ENCODE assay signal across 8 mouse cellular contexts in the genomic region with DNA sequence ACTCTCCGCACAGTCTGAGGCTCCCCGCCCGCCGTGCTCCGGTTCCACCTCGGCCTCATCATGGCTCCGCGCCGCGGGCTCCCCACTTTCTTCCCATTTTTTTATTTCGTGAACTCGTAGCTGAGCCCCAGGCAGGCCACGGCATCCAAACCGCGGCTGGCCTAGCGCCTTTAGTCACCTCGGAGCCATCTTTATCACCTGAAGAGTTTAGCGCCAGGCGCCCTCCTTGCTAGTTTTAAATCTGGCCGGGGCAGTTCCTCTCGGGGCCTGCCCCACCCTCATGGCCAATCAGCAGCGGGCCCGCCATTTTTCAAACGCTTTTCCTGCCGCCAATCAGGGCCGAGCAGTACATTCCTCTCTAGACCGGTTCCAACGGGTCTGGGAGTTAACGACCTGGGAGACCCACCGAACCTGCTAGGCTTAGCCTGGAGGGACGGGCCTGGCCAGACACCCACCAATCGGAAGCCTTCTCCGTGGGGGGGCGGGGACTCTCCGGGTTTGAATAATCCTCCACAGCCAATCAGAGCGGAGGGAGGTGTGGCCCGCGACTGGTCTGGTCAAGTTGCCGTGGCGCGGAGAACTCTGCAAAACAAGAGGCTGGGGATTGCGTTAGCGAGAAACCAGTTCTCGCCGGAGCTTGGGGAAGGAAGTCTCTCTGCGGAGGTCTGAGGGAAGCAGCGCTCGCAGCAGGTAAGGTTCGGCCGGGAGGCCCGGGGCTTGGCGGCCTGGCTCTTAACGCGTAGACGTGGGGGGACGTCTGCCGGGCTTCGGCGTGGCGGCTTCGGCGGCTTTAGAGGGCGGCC. TPM values are rescaled to one million over a fixed set of nuclear protein-coding genes. Genes with fewer than 3 reads are reported as not detected.
DNase-seq lines count a peak whose midpoint lies in the region; ATAC-seq and TF ChIP-seq lines count a peak whose summit lies in the region.

Gene Hmgb2, plus strand, starts transcription at position 592 of the 803 bp plus-strand sequence.

- peak within 1 kb of the TSS; percentile 92 for H3K4me3 ChIP-seq in E14TG2a.4 (replicated peaks; ENCODE audit: low read length)
- peak within 1 kb of the TSS; percentile 89 for H3K4me3 ChIP-seq in forebrain, embryonic 12.5 days (replicated peaks)
- H3K4me3 ChIP-seq in heart, postnatal 0 days (ENCODE audit: low read depth, low read length): peak within 1 kb of the TSS; percentile 89
- H3K4me3 ChIP-seq in liver, embryonic 16.5 days (ENCODE audit: low read depth, low read length): peak within 1 kb of the TSS; percentile 75
- H3K4me3 ChIP-seq in neural tube, embryonic 13.5 days: peak within 1 kb of the TSS; percentile 82
- H3K4me3 ChIP-seq in testis, adult 2 months (ENCODE audit: control insufficient read depth, low read depth, low read length): peak within 1 kb of the TSS; percentile 98

- ATAC-seq in forebrain, embryonic 12.5 days (ENCODE audit: low FRiP score): peak; percentile 100
- ATAC-seq in heart, postnatal 0 days (ENCODE audit: insufficient read depth, low read depth): peak; percentile 99
- peak; percentile 98 for ATAC-seq in liver, embryonic 16.5 days (ENCODE audit: low read depth)
- ATAC-seq in neural tube, embryonic 13.5 days (ENCODE audit: low read depth): peak; percentile 100

- peaks cover 67% of the 10 kb centered on the region for H3K36me3 ChIP-seq in E14TG2a.4 (ENCODE audit: insufficient read depth, low read length)
- H3K36me3 ChIP-seq in forebrain, embryonic 12.5 days (replicated peaks): peaks cover 20% of the 10 kb centered on the region
- peaks cover 18% of the 10 kb centered on the region for H3K36me3 ChIP-seq in heart, postnatal 0 days (replicated peaks; ENCODE audit: control insufficient read depth, insufficient read depth, low read length)
- peaks cover 21% of the 10 kb centered on the region for H3K36me3 ChIP-seq in liver, embryonic 16.5 days (ENCODE audit: control insufficient read depth, insufficient read depth)
- H3K36me3 ChIP-seq in neural tube, embryonic 13.5 days: 0 out of 2 replicates have a peak, but pooled peaks cover 5% of the 10 kb centered on the region
- peaks cover 2% of the 10 kb centered on the region for H3K36me3 ChIP-seq in testis, adult 2 months (ENCODE audit: control insufficient read depth, insufficient read depth, low read length)

- H3K4me2 ChIP-seq in forebrain, embryonic 12.5 days: peak within 1 kb of the TSS; percentile 93
- H3K4me2 ChIP-seq in heart, postnatal 0 days (ENCODE audit: low read depth, low read length): peak within 1 kb of the TSS; percentile 89
- H3K4me2 ChIP-seq in liver, embryonic 16.5 days (ENCODE audit: low read depth, low read length): peak within 1 kb of the TSS; percentile 93
- peak within 1 kb of the TSS; percentile 95 for H3K4me2 ChIP-seq in neural tube, embryonic 13.5 days

- peaks cover 59% of the 10 kb centered on the region for H3K4me1 ChIP-seq in E14TG2a.4 (replicated peaks; ENCODE audit: low read depth, low read length)
- peaks cover 13% of the 10 kb centered on the region for H3K4me1 ChIP-seq in forebrain, embryonic 12.5 days
- 0 out of 2 replicates have a peak, but pooled peaks cover 5% of the 10 kb centered on the region for H3K4me1 ChIP-seq in heart, postnatal 0 days (ENCODE audit: control insufficient read depth, insufficient read depth)
- H3K4me1 ChIP-seq in liver, embryonic 16.5 days (ENCODE audit: control insufficient read depth, low read depth, low read length): peaks cover 17% of the 10 kb centered on the region
- H3K4me1 ChIP-seq in neural tube, embryonic 13.5 days (replicated peaks): peaks cover 10% of the 10 kb centered on the region
- H3K4me1 ChIP-seq in testis, adult 2 months (ENCODE audit: control insufficient read depth, insufficient read depth, low read length): no peaks in the 10 kb centered on the region

- H3K27ac ChIP-seq in forebrain, embryonic 12.5 days: peak within 1 kb of the TSS; percentile 100
- H3K27ac ChIP-seq in heart, postnatal 0 days (ENCODE audit: low read depth): peak within 1 kb of the TSS; percentile 100
- peak within 1 kb of the TSS; percentile 100 for H3K27ac ChIP-seq in liver, embryonic 16.5 days (ENCODE audit: low read length)
- H3K27ac ChIP-seq in neural tube, embryonic 13.5 days (replicated peaks): peak within 1 kb of the TSS; percentile 99
- peak within 1 kb of the TSS; percentile 100 for H3K27ac ChIP-seq in testis, adult 2 months (ENCODE audit: control insufficient read depth, insufficient read depth, low read depth, low read length)

- no peaks in the 10 kb centered on the region for H3K9me3 ChIP-seq in E14TG2a.4 (ENCODE audit: low read length)
- H3K9me3 ChIP-seq in forebrain, embryonic 12.5 days: no peaks in the 10 kb centered on the region
- H3K9me3 ChIP-seq in heart, postnatal 0 days (replicated peaks; ENCODE audit: control insufficient read depth, low read length): no peaks in the 10 kb centered on the region
- no peaks in the 10 kb centered on the region for H3K9me3 ChIP-seq in liver, embryonic 16.5 days (replicated peaks; ENCODE audit: control insufficient read depth, low read length)
- H3K9me3 ChIP-seq in neural tube, embryonic 13.5 days: no peaks in the 10 kb centered on the region

- H3K9ac ChIP-seq in forebrain, embryonic 12.5 days: peak within 1 kb of the TSS; percentile 99
- peak within 1 kb of the TSS; percentile 99 for H3K9ac ChIP-seq in heart, postnatal 0 days (replicated peaks; ENCODE audit: low read depth, low read length)
- peak within 1 kb of the TSS; percentile 96 for H3K9ac ChIP-seq in liver, embryonic 16.5 days (ENCODE audit: low read depth, low read length)
- H3K9ac ChIP-seq in neural tube, embryonic 13.5 days: peak within 1 kb of the TSS; percentile 95

- WGBS in forebrain, embryonic 12.5 days: under 1% methylated on average over 63 of the region's 63 CpGs
- under 1% methylated on average over 62 of the region's 63 CpGs for WGBS in heart, postnatal 0 days
- under 1% methylated on average over 63 of the region's 63 CpGs for WGBS in liver, embryonic 16.5 days (ENCODE audit: insufficient replicate concordance)
- WGBS in neural tube, embryonic 13.5 days: under 1% methylated on average over 63 of the region's 63 CpGs

- peak; percentile 82; the same call in 1 of the 2 replicates for TF ChIP-seq EP300 in heart, postnatal 0 days (IDR thresholded peaks at IDR 0.05; ENCODE audit: low read depth)

- TF ChIP-seq CTCF in E14TG2a.4 (conservative IDR thresholded peaks at IDR 0.05; ENCODE audit: low read length): no peak
- TF ChIP-seq CTCF in heart, postnatal 0 days (IDR thresholded peaks at IDR 0.05; ENCODE audit: low read depth): no peak
- no peak for TF ChIP-seq CTCF in testis, adult 2 months (IDR thresholded peaks at IDR 0.05; ENCODE audit: control insufficient read depth, insufficient read depth, insufficient replicate concordance, low read depth, low read length)

- peak; percentile 100 for DNase-seq in c-Kit-positive CD71-positive TER-119-positive erythroid progenitor cells, embryonic 14.5 days (ENCODE audit: low spot score)
- DNase-seq in heart, postnatal 0 days (ENCODE audit: low spot score): peak; percentile 100
- DNase-seq in kidney, postnatal 4 days: peak; percentile 100

- peak; percentile 88 for TF ChIP-seq POLR2A in testis, adult 2 months (IDR thresholded peaks at IDR 0.05; ENCODE audit: control insufficient read depth, low read depth, low read length)

- H3K27me3 ChIP-seq in E14TG2a.4 (ENCODE audit: insufficient read depth, low read length): no peaks in the 10 kb centered on the region
- no peaks in the 10 kb centered on the region for H3K27me3 ChIP-seq in forebrain, embryonic 12.5 days
- no peaks in the 10 kb centered on the region for H3K27me3 ChIP-seq in heart, postnatal 0 days (ENCODE audit: control insufficient read depth, insufficient read depth, low read length)
- no peaks in the 10 kb centered on the region for H3K27me3 ChIP-seq in liver, embryonic 16.5 days (ENCODE audit: control insufficient read depth, insufficient read depth, low read depth, low read length)
- no peaks in the 10 kb centered on the region for H3K27me3 ChIP-seq in neural tube, embryonic 13.5 days
- no peaks in the 10 kb centered on the region for H3K27me3 ChIP-seq in testis, adult 2 months (ENCODE audit: control insufficient read depth, insufficient read depth, low read length)

RNA-seq across cellular contexts. Expression of gene Hmgb2, which starts in this region (rescaled TPM):
- polyA plus RNA-seq in forebrain, embryonic 12.5 days (2016; fragmentation: Nextera tagmentation; extraction: Ambion mirVana): 740 and 788 TPM in 2 replicates
- 22.1 and 25.6 TPM in 2 replicates for total RNA-seq in heart, postnatal 0 days (2014; rRNA removed; ENCODE audit: low replicate concordance)
- 123 and 145 TPM in 2 replicates for polyA plus RNA-seq in heart, postnatal 0 days (2015; fragmentation: Nextera tagmentation; extraction: Ambion mirVana)
- polyA plus RNA-seq in liver, embryonic 16.5 days (2015; fragmentation: Nextera tagmentation; extraction: Ambion mirVana): 226 and 279 TPM in 2 replicates
- polyA plus RNA-seq in neural tube, embryonic 13.5 days (2015; fragmentation: Nextera tagmentation; extraction: Ambion mirVana): 85.6 and 87.2 TPM in 2 replicates
- polyA plus RNA-seq in testis, adult 2 months (2012; rRNA removed): 16.3 and 22.0 TPM in 2 replicates

Comparison
In these comparisons a context has a peak if more than half of its experiments do, and no peak if none do; other contexts are left out.
1. Peak in every context shown above with its lines: DNase-seq, ATAC-seq, H3K4me3 ChIP-seq and H3K27ac ChIP-seq.